Mouse (Mus musculus) inflammation-experienced regulatory T-cells (primary cell): ENCODE measurements around the gene Bcl2l12. TPM values are rescaled to one million over a fixed set of nuclear protein-coding genes. Genes with fewer than 3 reads are reported as not detected.

ENCODE experiments used
- polyA plus RNA-seq, 2 experiments: library from polyadenylated mRNA; unstranded; fragments of 100-300 nt; shearing (Covaris generic); gene quantifications; one replicate each; pipeline ENCODE4 v1.2.1; 2017

Gene Bcl2l12
- polyA plus RNA-seq: 10 to 100 TPM; 23.6 to 30.4 TPM

GRCm38 (mm10) chr7:44998501-44998955 lies at the start of gene Bcl2l12:
Gene Bcl2l12 (minus strand): TSS chr7:44998712.

GRCm38 (mm10) chr7:45017242-45018061 lies 18.9 kb upstream of the Bcl2l12 start, which contains the start of gene Rras:
Gene Rras (plus strand): TSS chr7:45017961.

GRCm38 (mm10) chr7:45015957-45016612 lies 17.6 kb upstream of the Bcl2l12 start, which contains the start of gene Scaf1:
Gene Scaf1 (minus strand): TSS chr7:45016363.

GRCm38 (mm10) chr7:44997231-44997939 lies 1.1 kb downstream of the Bcl2l12 start, which contains the start of gene Irf3:
Gene Irf3 (plus strand): TSS chr7:44997648.

GRCm38 (mm10) chr7:44986192-44986878 lies 12.2 kb downstream of the Bcl2l12 start, which contains the start of gene Prmt1:
Gene Prmt1 (minus strand): TSS chr7:44986568.

GRCm38 (mm10) chr7:44974383-44975116 lies 24.0 kb downstream of the Bcl2l12 start, which contains the start of gene Cpt1c:
Gene Cpt1c (minus strand): TSS chr7:44974851.

GRCm38 (mm10) chr7:44942904-44943303 lies 55.6 kb downstream of the Bcl2l12 start, which contains the start of gene Tsks:
Gene Tsks (plus strand): TSS chr7:44943204.

Other genes starting within 250 kb of the Bcl2l12 start
- gene Zfp473, start 247.7 kb downstream of the Bcl2l12 start, polyA plus RNA-seq: 1 to 10 TPM in 1 of 2 experiments, under 1 TPM in 1; 0.37 to 1.3 TPM
- gene Nup62, start 182.6 kb downstream of the Bcl2l12 start, polyA plus RNA-seq: 10 to 100 TPM; 40.5 to 41.4 TPM
- 1 to 10 TPM; 3.0 to 8.6 TPM for gene Il4i1, start 182.3 kb downstream of the Bcl2l12 start, polyA plus RNA-seq
- gene Atf5, start 182.1 kb downstream of the Bcl2l12 start, polyA plus RNA-seq: under 1 TPM in 1 of 2 experiments, not detected in 1; 0.30 TPM
- 10 to 100 TPM; 26.4 to 35.3 TPM for gene Akt1s1, start 149.7 kb downstream of the Bcl2l12 start, polyA plus RNA-seq
- gene Tbc1d17, start 149.6 kb downstream of the Bcl2l12 start, polyA plus RNA-seq: 10 to 100 TPM; 83.2 to 90.0 TPM
- gene Pnkp, start 141.6 kb downstream of the Bcl2l12 start, polyA plus RNA-seq: 10 to 100 TPM; 89.6 to 97.9 TPM
- gene Ptov1, start 128.9 kb downstream of the Bcl2l12 start, polyA plus RNA-seq: 10 to 100 TPM; 28.9 to 30.2 TPM
- gene Med25, start 106.0 kb downstream of the Bcl2l12 start, polyA plus RNA-seq: 10 to 100 TPM; 54.7 to 59.9 TPM
- 10 to 100 TPM; 38.7 to 55.5 TPM for gene Fuz, start 102.6 kb downstream of the Bcl2l12 start, polyA plus RNA-seq
- gene Ap2a1, start 69.2 kb downstream of the Bcl2l12 start, polyA plus RNA-seq: 10 to 100 TPM; 56.8 to 69.1 TPM
- gene Tsks, start 55.5 kb downstream of the Bcl2l12 start, polyA plus RNA-seq: under 1 TPM in 1 of 2 experiments, not detected in 1; 0.97 TPM
- 1 to 10 TPM; 1.7 to 2.5 TPM for gene Cpt1c, start 23.9 kb downstream of the Bcl2l12 start, polyA plus RNA-seq
- gene Prmt1, start 12.1 kb downstream of the Bcl2l12 start, polyA plus RNA-seq: 100 to 1,000 TPM; 148 to 162 TPM
- gene Irf3, start 1.1 kb downstream of the Bcl2l12 start, polyA plus RNA-seq: 100 to 1,000 TPM; 224 to 233 TPM
- 10 to 100 TPM; 34.5 to 35.4 TPM for gene Scaf1, start 17.7 kb upstream of the Bcl2l12 start, polyA plus RNA-seq
- gene Rras, start 19.2 kb upstream of the Bcl2l12 start, polyA plus RNA-seq: 10 to 100 TPM; 30.9 to 34.3 TPM
- gene Prr12, start 54.2 kb upstream of the Bcl2l12 start, polyA plus RNA-seq: 1 to 10 TPM; 2.2 to 4.1 TPM
- 100 to 1,000 TPM in 1 of 2 experiments, 10 to 100 TPM in 1; 99.4 to 115 TPM for gene Nosip, start 63.7 kb upstream of the Bcl2l12 start, polyA plus RNA-seq
- gene Prrg2, start 64.0 kb upstream of the Bcl2l12 start, polyA plus RNA-seq: 1 to 10 TPM; 2.7 to 4.1 TPM
- 10 to 100 TPM in 1 of 2 experiments, 1 to 10 TPM in 1; 3.5 to 13.7 TPM for gene Rcn3, start 93.5 kb upstream of the Bcl2l12 start, polyA plus RNA-seq
- gene Fcgrt, start 105.1 kb upstream of the Bcl2l12 start, polyA plus RNA-seq: 1 to 10 TPM; 1.1 to 5.2 TPM
- 1,000 to 10,000 TPM; 2,095 to 2,158 TPM for gene Rps11, start 125.7 kb upstream of the Bcl2l12 start, polyA plus RNA-seq
- gene Rpl13a, start 130.0 kb upstream of the Bcl2l12 start, polyA plus RNA-seq: 1,000 to 10,000 TPM; 2,041 to 2,586 TPM
- not detected for gene Gm45713, start 137.5 kb upstream of the Bcl2l12 start, polyA plus RNA-seq
- 100 to 1,000 TPM; 207 to 313 TPM for gene Flt3l, start 137.7 kb upstream of the Bcl2l12 start, polyA plus RNA-seq
- gene Pih1d1, start 155.6 kb upstream of the Bcl2l12 start, polyA plus RNA-seq: 10 to 100 TPM; 53.5 to 57.9 TPM
- 10 to 100 TPM; 50.3 to 78.2 TPM for gene Aldh16a1, start 155.9 kb upstream of the Bcl2l12 start, polyA plus RNA-seq
- gene Slc17a7, start 165.2 kb upstream of the Bcl2l12 start, polyA plus RNA-seq: under 1 TPM in 1 of 2 experiments, not detected in 1; 0.16 TPM
- gene Gfy, start 180.9 kb upstream of the Bcl2l12 start, polyA plus RNA-seq: not detected
- not detected for gene Pth2, start 182.3 kb upstream of the Bcl2l12 start, polyA plus RNA-seq
- gene Ccdc155, start 206.2 kb upstream of the Bcl2l12 start, polyA plus RNA-seq: under 1 TPM; 0.24 to 0.70 TPM
- gene Dkkl1, start 213.4 kb upstream of the Bcl2l12 start, polyA plus RNA-seq: 10 to 100 TPM; 23.4 to 31.7 TPM
- gene Tead2, start 217.0 kb upstream of the Bcl2l12 start, polyA plus RNA-seq: 1 to 10 TPM; 3.8 to 5.8 TPM
- 100 to 1,000 TPM; 565 to 611 TPM for gene Cd37, start 240.4 kb upstream of the Bcl2l12 start, polyA plus RNA-seq
- gene Slc6a16, start 242.4 kb upstream of the Bcl2l12 start, polyA plus RNA-seq: under 1 TPM in 1 of 2 experiments, not detected in 1; 0.40 TPM